Mouse (Mus musculus): ENCODE measurements at regions not wholly inside any gene's neighbourhood (a gene's known extent, or its start where the extent isn't known, plus 50 kb on each side); places are given as distances from the start of the nearest gene placed in this dataset.

DNA sequence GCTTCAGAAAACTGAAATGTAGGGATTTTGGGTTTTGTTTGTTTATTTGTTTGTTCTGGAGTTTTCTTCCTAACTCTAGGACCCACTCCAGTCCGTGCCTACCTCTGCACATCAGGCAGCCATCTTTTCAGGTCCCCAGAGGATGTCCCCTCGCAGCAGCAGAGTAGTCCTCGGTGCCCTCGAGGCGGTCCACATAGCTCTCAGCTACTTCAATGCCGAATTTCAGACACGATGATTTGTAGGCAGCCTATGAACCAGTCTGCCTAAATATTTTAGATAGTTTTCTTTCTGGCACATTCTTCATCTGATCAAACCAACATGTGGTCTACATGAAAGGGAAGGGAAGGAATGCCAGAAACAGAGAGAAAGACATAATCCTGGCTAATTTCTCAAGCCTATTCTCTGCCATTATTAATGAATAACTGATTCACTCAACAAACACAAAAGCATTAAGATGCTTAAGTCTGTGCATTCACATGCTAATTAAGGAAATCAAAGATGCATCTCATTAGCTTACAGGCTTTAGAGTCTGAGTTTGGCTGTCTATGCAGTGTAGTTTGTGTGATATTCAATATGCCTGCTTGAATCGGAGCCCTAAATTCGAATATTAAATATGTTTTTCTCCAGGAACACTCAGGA lies 55.2 kb upstream of the Fer start:
- H3K27ac ChIP-seq: peak overlapping the region; percentile 70
- WGBS: 8% methylated on average over 9 of the region's 9 CpGs
- H3K4me2 ChIP-seq: peak overlapping the region; percentile 19; the same call in 1 of the 2 replicates

DNA sequence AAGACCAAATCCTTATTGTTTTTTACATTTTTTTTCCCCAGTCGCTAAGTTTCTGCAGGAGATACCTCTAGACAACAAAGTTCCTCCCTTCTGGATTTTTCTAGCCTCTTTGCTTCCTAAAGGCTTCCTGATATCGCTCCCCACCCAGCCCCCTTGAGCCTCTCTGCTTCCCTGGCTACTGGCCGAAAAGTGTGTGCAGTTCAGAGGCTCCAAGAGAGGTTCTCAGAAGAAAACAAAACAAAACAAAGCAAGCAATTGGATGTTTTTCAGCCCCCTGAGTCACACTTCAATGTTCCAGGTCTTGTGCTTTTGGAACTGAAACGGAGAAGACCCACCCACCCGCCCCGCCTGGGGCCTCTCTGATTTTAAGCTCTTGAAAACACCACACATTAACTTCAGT lies 54.1 kb upstream of the Fer start:
- Histone ChIP-seq H3K4me2 (no peak overlapping the region), H3K36me3 (ENCODE audit: poor library complexity, severe bottlenecking) (no peaks in the 10 kb centered on the region), H3K9ac (no peak overlapping the region), H3K27me3 (no peaks in the 10 kb centered on the region), H3K4me1 (peaks cover 31% of the 10 kb centered on the region), H3K27ac (peak overlapping the region; percentile 22; the same call in 1 of the 2 replicates), H3K4me3 (no peak overlapping the region), H3K9me3 (replicated peaks) (no peaks in the 10 kb centered on the region)
- ATAC-seq: peak; percentile 22
- WGBS: 7% methylated on average over 6 of the region's 6 CpGs

More for the DNA sequence above, 55.2 kb upstream of the Fer start:
- H3K27me3 ChIP-seq: no peaks in the 10 kb centered on the region
- peaks cover 29% of the 10 kb centered on the region for H3K4me1 ChIP-seq
- no peak overlapping the region for H3K9ac ChIP-seq
- H3K4me3 ChIP-seq: no peak overlapping the region
- H3K36me3 ChIP-seq (ENCODE audit: poor library complexity, severe bottlenecking): no peaks in the 10 kb centered on the region
- no peaks in the 10 kb centered on the region for H3K9me3 ChIP-seq (replicated peaks)
- peak; percentile 94 for ATAC-seq

DNA sequence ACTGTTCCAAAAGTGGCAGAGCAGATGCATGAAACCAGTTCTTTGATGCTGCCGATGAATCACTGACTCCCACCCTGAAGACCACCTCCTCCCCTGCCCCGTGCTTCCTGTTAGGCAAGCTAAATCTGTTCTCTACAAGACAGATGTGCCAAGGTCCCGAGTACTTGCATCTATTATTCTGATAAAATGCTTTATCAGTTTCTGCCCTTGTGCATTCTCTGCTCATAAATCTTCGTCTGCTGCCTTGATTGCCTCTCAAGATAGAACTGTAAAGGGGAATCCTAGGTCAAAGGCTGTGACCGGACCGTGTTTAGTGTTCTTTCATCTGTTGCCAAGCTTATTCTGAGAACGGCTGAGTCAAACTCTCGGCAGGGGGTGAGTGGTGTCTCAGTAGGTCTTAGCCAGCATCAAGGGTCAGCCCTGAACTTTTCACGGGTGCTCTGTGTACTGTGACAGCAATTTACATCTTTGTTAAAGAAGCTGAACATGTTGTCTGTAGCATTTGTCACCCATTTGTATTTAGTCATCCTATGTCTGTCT lies 51.5 kb upstream of the Fer start:
- WGBS: 66% methylated on average over 9 of the region's 9 CpGs
- H3K4me3 ChIP-seq: no peak overlapping the region
- H3K4me1 ChIP-seq: peaks cover 31% of the 10 kb centered on the region
- H3K9me3 ChIP-seq (replicated peaks): no peaks in the 10 kb centered on the region
- H3K36me3 ChIP-seq (ENCODE audit: poor library complexity, severe bottlenecking): no peaks in the 10 kb centered on the region
- H3K4me2 ChIP-seq: no peak overlapping the region
- H3K27me3 ChIP-seq: no peaks in the 10 kb centered on the region
- H3K27ac ChIP-seq: no peak overlapping the region
- no peak for ATAC-seq
- no peak overlapping the region for H3K9ac ChIP-seq

DNA sequence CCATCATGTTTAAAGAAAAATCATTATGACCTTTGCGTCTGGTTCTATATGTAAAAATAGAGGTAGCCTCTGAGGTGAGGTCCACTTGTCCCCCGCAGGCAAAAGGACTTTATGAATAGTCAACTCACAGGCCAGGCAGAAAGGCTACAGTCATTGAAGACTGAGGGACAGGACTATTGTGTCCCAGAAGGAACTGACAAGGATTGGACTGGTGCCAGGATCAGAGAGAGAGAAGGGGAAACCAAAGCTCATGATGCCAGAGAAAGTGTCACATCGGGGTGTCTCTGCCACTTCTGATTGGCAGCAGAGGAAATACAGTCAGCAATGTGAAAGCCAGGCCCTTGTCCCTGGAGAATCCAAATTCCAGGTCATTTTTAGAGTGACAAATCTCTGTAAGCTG lies 50.3 kb upstream of the Fer start:
- Histone ChIP-seq H3K9me3 (replicated peaks) (no peaks in the 10 kb centered on the region), H3K4me1 (peaks cover 24% of the 10 kb centered on the region), H3K9ac (no peak overlapping the region), H3K36me3 (ENCODE audit: poor library complexity, severe bottlenecking) (no peaks in the 10 kb centered on the region), H3K4me2 (no peak overlapping the region), H3K4me3 (no peak overlapping the region), H3K27me3 (no peaks in the 10 kb centered on the region), H3K27ac (no peak overlapping the region)
- 41% methylated on average over 3 of the region's 3 CpGs for WGBS
- no peak for ATAC-seq

Measured in forebrain, embryonic 13.5 days (tissue).